Mouse (Mus musculus): ENCODE measurements at regions not wholly inside any gene's neighbourhood (a gene's known extent, or its start where the extent isn't known, plus 50 kb on each side); places are given as distances from the start of the nearest gene placed in this dataset.

GRCm38 (mm10) chr14:74327291-74327690, 313.3 kb upstream of the Htr2a start:
- no peaks in the 10 kb centered on the region for H3K36me3 ChIP-seq (ENCODE audit: control insufficient read depth, insufficient read depth, low read length)
- no peak overlapping the region for H3K27ac ChIP-seq (replicated peaks; ENCODE audit: low read depth, low read length)
- H3K4me3 ChIP-seq (ENCODE audit: low read depth, low read length): no peak overlapping the region
- DNase-seq (ENCODE audit: low spot score) (no peak), ATAC-seq (ENCODE audit: low read depth) (no peak)
- no peaks in the 10 kb centered on the region for H3K9me3 ChIP-seq (ENCODE audit: control insufficient read depth, low read length)
- H3K27me3 ChIP-seq (replicated peaks; ENCODE audit: control insufficient read depth, insufficient read depth, low read length): no peaks in the 10 kb centered on the region
- no peaks in the 10 kb centered on the region for H3K4me1 ChIP-seq (ENCODE audit: control insufficient read depth, insufficient read depth, low read length)
- no peak overlapping the region for H3K4me2 ChIP-seq (ENCODE audit: low read depth, low read length)
- H3K9ac ChIP-seq (ENCODE audit: low read depth, low read length): no peak overlapping the region
- WGBS: 66% methylated on average over 1 of the region's 1 CpGs

DNA sequence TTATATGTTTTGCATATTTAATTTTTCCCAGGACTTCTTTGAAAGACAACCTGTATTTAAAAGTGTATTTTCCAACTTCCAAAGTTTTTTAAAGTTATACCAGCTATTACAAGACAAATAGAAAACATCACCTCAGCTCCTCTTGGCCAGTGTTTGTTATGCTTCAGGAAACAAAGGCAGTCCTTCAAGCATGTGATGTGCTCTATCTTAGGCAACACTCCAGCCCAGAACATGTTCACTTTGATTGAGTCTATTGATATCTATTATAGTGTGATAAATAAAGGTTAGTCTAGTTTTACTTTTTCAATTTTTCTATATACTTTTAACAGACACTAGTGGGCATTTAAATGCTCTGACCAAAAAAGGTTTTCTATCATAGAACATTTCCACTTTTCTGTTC, 289.9 kb upstream of the Htr2a start:
- no peaks in the 10 kb centered on the region for H3K9me3 ChIP-seq (ENCODE audit: control insufficient read depth, low read length)
- H3K4me1 ChIP-seq (ENCODE audit: control insufficient read depth, insufficient read depth, low read length): no peaks in the 10 kb centered on the region
- no peak overlapping the region for H3K9ac ChIP-seq (ENCODE audit: low read depth, low read length)
- DNase-seq (ENCODE audit: low spot score): no peak
- no peak for ATAC-seq (ENCODE audit: low read depth)
- H3K27me3 ChIP-seq (replicated peaks; ENCODE audit: control insufficient read depth, insufficient read depth, low read length): no peaks in the 10 kb centered on the region
- H3K27ac ChIP-seq (replicated peaks; ENCODE audit: low read depth, low read length): no peak overlapping the region
- no peak overlapping the region for H3K4me2 ChIP-seq (ENCODE audit: low read depth, low read length)
- no peak overlapping the region for H3K4me3 ChIP-seq (ENCODE audit: low read depth, low read length)
- H3K36me3 ChIP-seq (ENCODE audit: control insufficient read depth, insufficient read depth, low read length): no peaks in the 10 kb centered on the region

DNA sequence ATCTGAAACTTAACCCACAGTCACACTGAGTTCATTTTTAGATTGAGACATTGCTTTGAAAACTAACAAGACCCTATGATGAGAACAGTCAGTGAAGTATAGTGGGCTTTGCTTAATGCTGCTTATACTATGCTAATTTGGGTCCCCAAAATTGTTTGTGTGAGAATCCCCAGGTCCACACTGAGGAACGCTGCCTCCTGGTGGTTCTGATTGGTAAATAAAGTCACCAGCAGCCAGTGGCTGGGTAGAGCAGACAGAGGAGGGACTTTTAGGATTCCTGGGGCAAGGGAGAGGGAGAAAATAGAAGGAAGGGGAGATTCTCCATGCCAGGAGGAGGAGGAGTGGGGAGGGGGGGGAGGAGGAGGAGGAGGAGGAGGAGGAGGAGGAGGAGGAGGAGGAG, 288.4 kb upstream of the Htr2a start:
- no peak overlapping the region for H3K9ac ChIP-seq (ENCODE audit: low read depth, low read length)
- no peak overlapping the region for H3K4me2 ChIP-seq (ENCODE audit: low read depth, low read length)
- 21% methylated on average over 1 of the region's 1 CpGs for WGBS
- ATAC-seq (ENCODE audit: low read depth): no peak
- H3K27me3 ChIP-seq (replicated peaks; ENCODE audit: control insufficient read depth, insufficient read depth, low read length): no peaks in the 10 kb centered on the region
- H3K4me3 ChIP-seq (ENCODE audit: low read depth, low read length): no peak overlapping the region
- no peak for DNase-seq (ENCODE audit: low spot score)
- H3K27ac ChIP-seq (replicated peaks; ENCODE audit: low read depth, low read length): no peak overlapping the region
- H3K36me3 ChIP-seq (ENCODE audit: control insufficient read depth, insufficient read depth, low read length): no peaks in the 10 kb centered on the region
- H3K9me3 ChIP-seq (ENCODE audit: control insufficient read depth, low read length): no peaks in the 10 kb centered on the region
- H3K4me1 ChIP-seq (ENCODE audit: control insufficient read depth, insufficient read depth, low read length): no peaks in the 10 kb centered on the region

GRCm38 (mm10) chr14:74358730-74359444, 281.8 kb upstream of the Htr2a start:
- WGBS: 70% methylated on average over 5 of the region's 5 CpGs
- no peaks in the 10 kb centered on the region for H3K4me1 ChIP-seq (ENCODE audit: control insufficient read depth, insufficient read depth, low read length)
- no peaks in the 10 kb centered on the region for H3K36me3 ChIP-seq (ENCODE audit: control insufficient read depth, insufficient read depth, low read length)
- H3K27ac ChIP-seq (replicated peaks; ENCODE audit: low read depth, low read length): no peak overlapping the region
- H3K9ac ChIP-seq (ENCODE audit: low read depth, low read length): no peak overlapping the region
- H3K4me2 ChIP-seq (ENCODE audit: low read depth, low read length): no peak overlapping the region
- ATAC-seq (ENCODE audit: low read depth): no peak
- H3K27me3 ChIP-seq (replicated peaks; ENCODE audit: control insufficient read depth, insufficient read depth, low read length): no peaks in the 10 kb centered on the region
- no peaks in the 10 kb centered on the region for H3K9me3 ChIP-seq (ENCODE audit: control insufficient read depth, low read length)
- no peak overlapping the region for H3K4me3 ChIP-seq (ENCODE audit: low read depth, low read length)
- no peak for DNase-seq (ENCODE audit: low spot score)

- no peak overlapping the region for H3K9ac ChIP-seq (ENCODE audit: low read depth, low read length)
- no peaks in the 10 kb centered on the region for H3K4me1 ChIP-seq (ENCODE audit: control insufficient read depth, insufficient read depth, low read length)
- no peak overlapping the region for H3K27ac ChIP-seq (replicated peaks; ENCODE audit: low read depth, low read length)
- ATAC-seq (ENCODE audit: low read depth) (peak; percentile 65; the same call in 1 of the 2 replicates), DNase-seq (ENCODE audit: low spot score) (peak; percentile 37)
- no peak overlapping the region for H3K4me2 ChIP-seq (ENCODE audit: low read depth, low read length)
- H3K9me3 ChIP-seq (ENCODE audit: control insufficient read depth, low read length): no peaks in the 10 kb centered on the region
- no peak overlapping the region for H3K4me3 ChIP-seq (ENCODE audit: low read depth, low read length)
- H3K27me3 ChIP-seq (replicated peaks; ENCODE audit: control insufficient read depth, insufficient read depth, low read length): no peaks in the 10 kb centered on the region
- no peaks in the 10 kb centered on the region for H3K36me3 ChIP-seq (ENCODE audit: control insufficient read depth, insufficient read depth, low read length)
- 43% methylated on average over 12 of the region's 12 CpGs for WGBS
Measured at GRCm38 (mm10) chr14:74359663-74360552, 280.7 kb upstream of the Htr2a start.

- H3K9ac ChIP-seq (ENCODE audit: low read depth, low read length): no peak overlapping the region
- H3K4me3 ChIP-seq (ENCODE audit: low read depth, low read length): no peak overlapping the region
- no peaks in the 10 kb centered on the region for H3K27me3 ChIP-seq (replicated peaks; ENCODE audit: control insufficient read depth, insufficient read depth, low read length)
- no peaks in the 10 kb centered on the region for H3K36me3 ChIP-seq (ENCODE audit: control insufficient read depth, insufficient read depth, low read length)
- no peaks in the 10 kb centered on the region for H3K9me3 ChIP-seq (ENCODE audit: control insufficient read depth, low read length)
- no peak overlapping the region for H3K4me2 ChIP-seq (ENCODE audit: low read depth, low read length)
- DNase-seq (ENCODE audit: low spot score) (no peak), ATAC-seq (ENCODE audit: low read depth) (no peak)
- no peak overlapping the region for H3K27ac ChIP-seq (replicated peaks; ENCODE audit: low read depth, low read length)
- WGBS: 80% methylated on average over 7 of the region's 7 CpGs
- no peaks in the 10 kb centered on the region for H3K4me1 ChIP-seq (ENCODE audit: control insufficient read depth, insufficient read depth, low read length)
Measured at GRCm38 (mm10) chr14:74384481-74384880, 256.2 kb upstream of the Htr2a start.

GRCm38 (mm10) chr14:74392419-74392818, 248.2 kb upstream of the Htr2a start:
- DNase-seq (ENCODE audit: low spot score) (no peak), ATAC-seq (ENCODE audit: low read depth) (no peak)
- no peak overlapping the region for H3K9ac ChIP-seq (ENCODE audit: low read depth, low read length)
- no peaks in the 10 kb centered on the region for H3K27me3 ChIP-seq (replicated peaks; ENCODE audit: control insufficient read depth, insufficient read depth, low read length)
- no peak overlapping the region for H3K4me3 ChIP-seq (ENCODE audit: low read depth, low read length)
- no peak overlapping the region for H3K4me2 ChIP-seq (ENCODE audit: low read depth, low read length)
- no peak overlapping the region for H3K27ac ChIP-seq (replicated peaks; ENCODE audit: low read depth, low read length)
- no peaks in the 10 kb centered on the region for H3K4me1 ChIP-seq (ENCODE audit: control insufficient read depth, insufficient read depth, low read length)
- no peaks in the 10 kb centered on the region for H3K36me3 ChIP-seq (ENCODE audit: control insufficient read depth, insufficient read depth, low read length)
- 80% methylated on average over 2 of the region's 2 CpGs for WGBS
- no peaks in the 10 kb centered on the region for H3K9me3 ChIP-seq (ENCODE audit: control insufficient read depth, low read length)

- Histone ChIP-seq H3K4me1 (ENCODE audit: control insufficient read depth, insufficient read depth, low read length) (no peaks in the 10 kb centered on the region), H3K4me2 (ENCODE audit: low read depth, low read length) (no peak overlapping the region), H3K27me3 (replicated peaks; ENCODE audit: control insufficient read depth, insufficient read depth, low read length) (no peaks in the 10 kb centered on the region), H3K36me3 (ENCODE audit: control insufficient read depth, insufficient read depth, low read length) (no peaks in the 10 kb centered on the region), H3K9ac (ENCODE audit: low read depth, low read length) (no peak overlapping the region), H3K9me3 (ENCODE audit: control insufficient read depth, low read length) (no peaks in the 10 kb centered on the region), H3K4me3 (ENCODE audit: low read depth, low read length) (no peak overlapping the region), H3K27ac (replicated peaks; ENCODE audit: low read depth, low read length) (no peak overlapping the region)
- 69% methylated on average over 3 of the region's 3 CpGs for WGBS
- no peak for ATAC-seq (ENCODE audit: low read depth)
- DNase-seq (ENCODE audit: low spot score): no peak
Measured at GRCm38 (mm10) chr14:74397202-74397601, 243.4 kb upstream of the Htr2a start.
